Mouse (Mus musculus): Measurements from ENCODE around the gene Ceacam5.

Gene Ceacam5

GRCm38 (mm10) chr7:17712938-17713337 is at the start of gene Ceacam5:
Gene Ceacam5 (plus strand): TSS chr7:17713238.
- in situ Hi-C loops (cut with MseI, MboI): no loop called here
